Mouse (Mus musculus): ENCODE results near the gene Dis3. TPM values are rescaled to one million over a fixed set of nuclear protein-coding genes. Genes with fewer than 3 reads are reported as not detected.
A peak's percentile ranks its signal among the peaks of the same experiment; 100 is the strongest.

Dis3 gene
- total and polyA plus RNA-seq, 3 experiments, result 42.2 to 159 (median 79.6) TPM

- no peak overlapping the region for H3K27ac ChIP-seq (ENCODE audit: control insufficient read depth, low read depth, low read length)
- no peaks in the 10 kb centered on the region for H3K9me3 ChIP-seq (replicated peaks; ENCODE audit: insufficient read depth, low read length)
- no peak for TF ChIP-seq ETS1 (IDR thresholded peaks at IDR 0.05; ENCODE audit: low read depth, low read length)
- no peak for TF ChIP-seq POLR2AphosphoS2 (IDR thresholded peaks at IDR 0.05; ENCODE audit: low read length)
- no peak for TF ChIP-seq ELF1 (IDR thresholded peaks at IDR 0.05; ENCODE audit: low read depth, low read length)
- TF ChIP-seq USF1 (IDR thresholded peaks at IDR 0.05; ENCODE audit: low read depth, low read length), result no peak
- no peak for TF ChIP-seq NRF1 (IDR thresholded peaks at IDR 0.05; ENCODE audit: insufficient read depth, low read depth, low read length, poor library complexity, severe bottlenecking)
- TF ChIP-seq ZC3H11A (IDR thresholded peaks at IDR 0.05; ENCODE audit: low read depth, low read length), result no peak
- TF ChIP-seq SIN3A (IDR thresholded peaks at IDR 0.05; ENCODE audit: low read length), result no peak
- TF ChIP-seq POLR2AphosphoS5 (IDR thresholded peaks at IDR 0.05; ENCODE audit: borderline replicate concordance, low read depth, low read length), result no peak
- H3K4me1 ChIP-seq (ENCODE audit: control insufficient read depth in 1 of 2, insufficient read depth in 2 of 2, low read length in 2 of 2), result no peaks in the 10 kb centered on the region
- peaks cover 0 to 19% of the 10 kb centered on the region in 2 experiments; a peak in 2 of 4 replicates for H3K36me3 ChIP-seq (ENCODE audit: control insufficient read depth in 1 of 2, insufficient read depth in 2 of 2, low read length in 2 of 2)
- H3K9ac ChIP-seq (ENCODE audit: control insufficient read depth, low read depth, low read length, poor library complexity, severe bottlenecking), result no peak overlapping the region
- no peaks in the 10 kb centered on the region for H3K27me3 ChIP-seq (ENCODE audit: control insufficient read depth in 1 of 2, insufficient read depth in 2 of 2, low read length in 2 of 2)
- peaks cover 1% of the 10 kb centered on the region; the same call in 1 of the 2 replicates for H3K79me2 ChIP-seq (ENCODE audit: control insufficient read depth, insufficient read depth, low read length, poor library complexity)
- DNase-seq (ENCODE audit: low read depth, low spot score), result no peak
- no peak overlapping the region for H3K4me3 ChIP-seq (ENCODE audit: control insufficient read depth in 1 of 2, insufficient read depth in 1 of 2, low read depth in 2 of 2, low read length in 2 of 2)
Observed at GRCm38 (mm10) chr14:99032596-99032995, 67.0 kb downstream of the Dis3 start.

- no peak for TF ChIP-seq MXI1 (IDR thresholded peaks at IDR 0.05; ENCODE audit: low read depth, low read length)
- no peak for TF ChIP-seq ELF1 (IDR thresholded peaks at IDR 0.05; ENCODE audit: low read depth, low read length)
- no peak for TF ChIP-seq ZKSCAN1 (IDR thresholded peaks at IDR 0.05; ENCODE audit: low read depth, low read length)
- TF ChIP-seq EP300 (IDR thresholded peaks at IDR 0.05; ENCODE audit: low read depth in 1 of 2, low read length in 2 of 2), result no peak
- TF ChIP-seq POLR2AphosphoS5 (IDR thresholded peaks at IDR 0.05; ENCODE audit: borderline replicate concordance, low read depth, low read length), result 0 out of 2 replicates have a peak, but pooled peaks have one; percentile 57
- peak; percentile 34; the same call in 1 of the 2 replicates for TF ChIP-seq POLR2AphosphoS2 (IDR thresholded peaks at IDR 0.05; ENCODE audit: low read length)
- Histone ChIP-seq H3K9me3 (replicated peaks; ENCODE audit: insufficient read depth, low read length) (no peaks in the 10 kb centered on the region), H3K4me1 (ENCODE audit: control insufficient read depth in 1 of 2, insufficient read depth in 2 of 2, low read length in 2 of 2) (no peaks in the 10 kb centered on the region), H3K27ac (ENCODE audit: control insufficient read depth, low read depth, low read length) (no peak overlapping the region), H3K9ac (ENCODE audit: control insufficient read depth, low read depth, low read length, poor library complexity, severe bottlenecking) (no peak overlapping the region), H3K4me3 (ENCODE audit: control insufficient read depth in 1 of 2, insufficient read depth in 1 of 2, low read depth in 2 of 2, low read length in 2 of 2) (no peak overlapping the region), H3K79me2 (ENCODE audit: control insufficient read depth, insufficient read depth, low read length, poor library complexity) (no peaks in the 10 kb centered on the region; the same call in 1 of the 2 replicates), H3K27me3 (ENCODE audit: control insufficient read depth in 1 of 2, insufficient read depth in 2 of 2, low read length in 2 of 2) (no peaks in the 10 kb centered on the region), H3K36me3 (ENCODE audit: control insufficient read depth in 1 of 2, insufficient read depth in 2 of 2, low read length in 2 of 2) (peaks cover 0 to 11% of the 10 kb centered on the region in 2 experiments; a peak in 2 of 4 replicates)
- DNase-seq (ENCODE audit: low read depth, low spot score), result no peak
Observed at GRCm38 (mm10) chr14:99031337-99031873, 68.2 kb downstream of the Dis3 start.

- H3K4me3 ChIP-seq (ENCODE audit: control insufficient read depth in 1 of 2, insufficient read depth in 1 of 2, low read depth in 2 of 2, low read length in 2 of 2), result no peak overlapping the region
- no peaks in the 10 kb centered on the region for H3K4me1 ChIP-seq (ENCODE audit: control insufficient read depth in 1 of 2, insufficient read depth in 2 of 2, low read length in 2 of 2)
- no peaks in the 10 kb centered on the region for H3K9me3 ChIP-seq (replicated peaks; ENCODE audit: insufficient read depth, low read length)
- H3K9ac ChIP-seq (ENCODE audit: control insufficient read depth, low read depth, low read length, poor library complexity, severe bottlenecking), result no peak overlapping the region
- peaks cover 0 to 3% of the 10 kb centered on the region in 2 experiments; a peak in 2 of 4 replicates for H3K36me3 ChIP-seq (ENCODE audit: control insufficient read depth in 1 of 2, insufficient read depth in 2 of 2, low read length in 2 of 2)
- no peaks in the 10 kb centered on the region for H3K27me3 ChIP-seq (ENCODE audit: control insufficient read depth in 1 of 2, insufficient read depth in 2 of 2, low read length in 2 of 2)
- no peaks in the 10 kb centered on the region for H3K79me2 ChIP-seq (ENCODE audit: control insufficient read depth, insufficient read depth, low read length, poor library complexity)
- no peak for DNase-seq (ENCODE audit: low read depth, low spot score)
- TF ChIP-seq SIN3A (IDR thresholded peaks at IDR 0.05; ENCODE audit: low read length) (no peak), HCFC1 (IDR thresholded peaks at IDR 0.05; ENCODE audit: low read depth, low read length) (no peak), E2F4 (IDR thresholded peaks at IDR 0.05; ENCODE audit: borderline replicate concordance, low read depth, low read length) (no peak), MAX (IDR thresholded peaks at IDR 0.05; ENCODE audit: low read length) (no peak), TAL1 (IDR thresholded peaks at IDR 0.05; ENCODE audit: low read length) (no peak), BHLHE40 (IDR thresholded peaks at IDR 0.05; ENCODE audit: borderline replicate concordance, low read depth, low read length) (no peak)
- H3K27ac ChIP-seq (ENCODE audit: control insufficient read depth, low read depth, low read length), result no peak overlapping the region
Observed at GRCm38 (mm10) chr14:99029987-99030386, 69.6 kb downstream of the Dis3 start.

Data from MEL (cell line).